Mouse (Mus musculus) kidney, adult 11 months (tissue): ENCODE data around the gene Dusp2.
"Not testable (repeated sequence)": the region's sequence is repeated elsewhere in the genome, so short reads cannot be mapped to it uniquely, and the experiment has no call there.

Experiments used
- DNase-seq: peaks from one replicate; pipeline ENCODE4 v3.0.0; 2022

The Dusp2 gene

DNA sequence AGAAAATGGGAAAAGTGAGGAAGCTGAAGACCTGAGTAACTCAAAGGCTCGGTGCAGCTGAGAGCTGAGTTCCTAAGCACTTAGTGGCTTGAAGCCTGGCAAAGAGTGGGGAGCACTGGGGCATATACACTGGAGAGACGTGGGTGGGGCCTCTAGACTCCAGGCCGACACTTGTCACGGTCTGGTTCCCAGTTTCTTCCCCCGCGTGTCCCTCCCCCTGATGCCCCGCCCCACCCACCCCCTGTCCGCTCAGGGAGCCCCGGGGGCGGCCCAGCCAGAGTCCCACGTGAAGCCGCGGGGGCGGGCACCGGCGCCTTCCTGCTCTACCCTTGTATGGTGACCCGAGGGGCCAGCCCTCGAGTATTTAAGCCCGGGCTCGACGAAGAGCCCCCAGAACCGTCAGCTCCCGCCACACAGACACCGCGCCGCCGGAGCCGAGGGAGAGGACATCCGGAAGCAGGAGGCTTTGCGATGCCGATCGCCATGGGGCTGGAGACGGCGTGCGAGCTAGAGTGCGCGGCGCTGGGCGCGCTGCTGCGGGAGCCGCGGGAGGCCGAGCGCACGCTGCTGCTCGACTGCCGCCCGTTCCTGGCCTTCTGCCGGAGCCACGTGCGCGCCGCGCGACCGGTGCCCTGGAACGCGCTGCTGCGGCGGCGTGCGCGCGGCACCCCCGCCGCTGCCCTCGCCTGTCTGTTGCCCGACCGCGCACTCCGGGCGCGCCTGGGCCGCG, at the start of gene Dusp2:
Dusp2 (plus strand) TSS at position 393 of the 730 bp plus-strand sequence.
- peak; percentile 81 for DNase-seq

GRCm38 (mm10) chr2:127292250-127292649, 43.7 kb upstream of the Dusp2 start:
- DNase-seq = no peak

DNA sequence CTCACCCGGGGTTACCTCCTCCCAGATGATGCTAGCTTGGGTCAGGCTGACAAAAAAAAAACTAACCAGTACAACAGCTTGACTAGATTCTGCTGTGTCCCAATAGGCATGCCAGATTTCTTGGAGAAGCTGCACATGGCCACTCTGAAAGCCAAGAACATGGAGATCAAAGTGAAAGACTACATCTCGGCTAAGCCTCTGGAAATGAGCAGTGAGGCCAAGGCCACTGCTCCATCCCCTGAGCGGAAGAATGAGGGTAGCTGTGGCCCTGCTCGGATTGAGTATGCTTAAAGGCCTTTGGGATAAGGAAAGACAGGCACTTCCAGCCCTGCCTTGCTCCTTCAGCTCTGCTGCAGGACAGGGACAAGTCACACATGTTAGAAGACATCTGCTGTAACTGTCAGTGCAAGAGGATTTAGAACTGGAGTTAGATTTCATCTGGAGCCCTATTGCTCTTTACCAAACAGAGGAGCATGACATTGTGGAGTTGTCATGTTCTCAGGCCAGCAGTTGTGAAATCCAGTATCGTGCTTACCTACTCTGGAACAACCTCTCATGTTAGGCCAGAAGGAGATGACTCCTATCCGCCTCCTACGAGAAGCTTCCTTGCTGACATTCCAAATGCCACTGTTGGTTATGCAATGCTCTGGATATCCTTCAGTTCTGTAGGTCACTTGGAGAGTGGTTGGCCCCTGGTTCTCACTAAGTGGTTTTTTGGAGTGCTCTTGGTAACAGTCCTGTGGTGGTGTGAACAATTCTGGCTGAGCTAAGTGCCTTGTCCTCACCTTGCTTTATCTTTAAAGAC, 38.8 kb upstream of the Dusp2 start:
- DNase-seq = no peak

DNA sequence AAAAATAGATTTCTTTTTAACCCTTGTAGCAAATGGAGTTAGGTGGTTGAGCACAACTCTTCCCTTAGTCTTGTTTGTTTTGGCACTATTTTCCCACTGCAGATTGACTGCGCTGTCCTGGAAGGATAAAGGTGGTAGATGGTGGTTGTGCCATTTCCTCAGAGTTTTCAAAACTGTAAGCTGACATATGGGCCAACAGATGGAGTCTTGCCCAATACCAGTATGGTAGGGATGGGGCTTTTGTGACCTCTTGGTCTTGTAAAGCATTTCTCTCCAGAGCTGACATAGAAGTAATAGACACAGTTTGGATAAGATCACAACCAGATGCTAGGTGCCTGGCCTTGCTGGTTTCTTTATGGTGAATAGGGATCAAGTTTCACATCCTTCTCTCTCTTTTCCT, 37.9 kb upstream of the Dusp2 start:
- no peak for DNase-seq

GRCm38 (mm10) chr2:127300701-127301100, 35.3 kb upstream of the Dusp2 start:
- no peak for DNase-seq

DNA sequence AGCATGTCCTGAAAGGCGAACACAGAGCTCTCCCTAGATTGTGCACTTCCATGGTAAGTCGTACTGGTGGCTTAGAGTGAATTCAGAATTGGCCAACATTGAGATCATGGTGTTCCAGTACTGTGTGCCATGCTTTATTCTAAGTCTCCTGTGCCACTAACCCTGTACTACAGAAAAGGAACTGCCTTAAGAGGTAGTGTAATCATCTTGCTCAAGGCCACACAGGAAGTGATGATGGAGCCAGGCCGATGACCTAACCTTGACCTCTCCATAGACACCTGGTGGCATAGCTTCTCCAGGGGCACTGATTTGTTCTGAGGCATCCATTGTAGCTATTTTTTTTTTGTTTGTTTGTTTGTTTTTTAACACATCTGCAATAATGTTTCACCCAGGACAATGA, 34.1 kb upstream of the Dusp2 start:
- DNase-seq = no peak

DNA sequence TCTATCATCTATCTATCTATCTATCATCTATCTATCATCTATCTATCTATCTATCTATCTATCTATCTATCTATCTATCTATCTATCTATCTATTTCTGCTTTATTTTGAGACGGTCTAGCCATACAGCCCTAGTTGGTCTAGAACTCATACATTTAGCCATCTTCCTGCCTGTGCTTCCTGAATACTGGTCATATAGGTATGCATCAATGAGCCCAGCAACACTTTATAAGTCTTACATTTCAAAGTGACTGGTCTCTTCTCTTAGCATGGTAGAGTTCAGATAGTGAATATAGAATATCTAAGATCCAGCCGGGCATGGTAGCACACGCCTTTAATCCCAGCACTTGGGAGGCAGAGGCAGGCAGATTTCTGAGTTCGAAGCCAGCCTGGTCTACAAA, 31.8 kb upstream of the Dusp2 start:
- DNase-seq = not testable (repeated sequence)

GRCm38 (mm10) chr2:127304609-127305210, 31.2 kb upstream of the Dusp2 start:
- DNase-seq = no peak

DNA sequence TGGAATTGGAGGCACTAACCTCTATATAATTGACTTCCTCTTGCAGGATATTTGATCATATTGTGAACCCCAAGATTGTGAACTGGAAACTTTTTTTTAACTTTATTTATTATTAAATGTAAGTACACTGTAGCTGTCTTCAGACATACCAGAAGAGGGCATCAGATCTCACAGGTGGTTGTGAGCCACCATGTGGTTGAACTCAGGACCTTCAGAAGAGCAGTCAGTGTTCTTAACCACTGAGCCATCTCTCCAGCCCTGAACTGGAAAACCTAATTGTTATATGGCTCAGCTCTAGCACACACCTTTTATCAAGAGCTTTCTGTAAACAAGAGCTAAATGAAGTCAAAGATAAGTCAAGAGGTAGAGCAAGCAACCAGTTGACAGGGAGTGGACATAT, 29.8 kb upstream of the Dusp2 start:
- DNase-seq = no peak

DNA sequence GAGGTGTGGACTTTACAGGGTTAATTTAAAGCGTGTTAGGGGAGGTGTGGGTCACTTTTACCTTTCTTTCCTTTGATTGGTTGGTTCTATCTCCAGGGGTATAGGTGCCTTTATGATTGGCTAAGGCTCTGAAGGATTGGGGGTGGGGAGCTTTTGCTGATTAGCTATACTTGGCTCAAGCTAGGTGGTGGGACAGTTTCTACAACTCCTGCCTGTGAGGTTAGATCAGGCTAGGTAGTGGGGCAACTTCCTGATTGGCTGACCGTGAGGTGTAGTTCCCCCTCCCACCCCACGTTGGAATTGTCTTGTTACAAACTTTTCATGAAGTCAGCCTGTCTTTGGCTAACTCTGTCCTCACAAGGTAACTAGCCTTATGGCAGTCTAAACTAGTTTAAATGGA, 28.8 kb upstream of the Dusp2 start:
- no peak for DNase-seq

- DNase-seq = no peak
These were observed 27.3 kb upstream of the Dusp2 start for GRCm38 (mm10) chr2:127308660-127309059.

DNA sequence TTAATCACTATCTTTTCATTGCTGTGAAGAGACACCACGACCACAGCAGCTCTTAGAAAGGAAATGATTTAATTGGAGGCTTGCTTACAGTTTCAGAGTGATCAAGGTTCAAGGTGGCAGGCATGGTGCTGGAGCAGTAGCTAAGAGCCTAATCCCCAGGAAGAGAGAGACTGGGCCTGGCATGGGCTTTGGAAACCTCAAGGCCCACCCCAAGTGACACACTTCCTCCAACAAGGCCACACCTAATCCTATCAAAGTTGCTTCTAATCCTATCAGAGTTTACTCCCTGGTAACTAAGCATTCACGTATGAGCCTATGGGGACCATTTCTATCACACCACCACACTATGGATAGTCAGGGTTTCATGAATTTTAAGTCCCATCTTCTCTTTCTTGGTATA, 25.7 kb upstream of the Dusp2 start:
- no peak for DNase-seq

- no peak for DNase-seq
These were observed 25.3 kb upstream of the Dusp2 start for GRCm38 (mm10) chr2:127310685-127311084.

DNA sequence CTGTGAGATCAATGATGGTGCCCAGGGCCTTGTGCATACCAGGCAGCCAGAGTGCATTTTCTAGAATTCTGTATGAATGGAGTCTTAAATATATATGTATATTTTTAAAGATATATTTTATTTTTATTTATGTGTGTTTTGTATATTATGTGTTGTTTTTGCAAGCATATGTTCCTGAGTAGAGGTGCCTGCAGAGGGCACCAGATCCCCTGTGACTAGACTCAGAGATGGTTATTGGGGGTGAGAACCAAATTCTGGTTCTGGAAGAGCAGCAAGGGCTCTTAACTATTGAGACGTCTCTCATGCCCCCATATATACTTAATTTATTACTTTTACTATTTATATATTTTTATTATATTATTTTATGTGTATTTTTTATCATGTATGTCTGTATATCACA, 24.8 kb upstream of the Dusp2 start:
- DNase-seq = no peak

- no peak for DNase-seq
These were observed 23.2 kb upstream of the Dusp2 start for GRCm38 (mm10) chr2:127312801-127313200.

DNA sequence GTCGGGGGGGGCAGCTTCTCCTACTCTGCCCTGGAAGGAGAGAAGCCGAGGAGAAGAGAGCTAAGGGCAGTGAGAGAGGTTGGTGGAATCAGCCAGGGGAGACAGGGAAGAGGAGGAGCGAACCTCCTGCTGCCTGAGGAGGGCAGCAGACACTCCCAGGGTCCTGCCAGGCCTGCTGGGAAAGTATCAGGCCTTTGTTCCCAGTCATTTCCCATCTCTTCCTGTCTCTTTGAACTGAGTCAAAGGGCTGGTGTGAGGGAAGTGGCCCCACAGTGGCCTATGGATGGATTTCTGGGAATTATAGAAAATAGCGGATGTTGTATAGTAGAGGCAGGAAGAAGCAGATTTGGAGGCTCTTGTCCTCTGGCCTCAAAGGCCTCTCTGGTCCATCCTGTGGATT, 22.1 kb upstream of the Dusp2 start:
- DNase-seq = no peak

DNA sequence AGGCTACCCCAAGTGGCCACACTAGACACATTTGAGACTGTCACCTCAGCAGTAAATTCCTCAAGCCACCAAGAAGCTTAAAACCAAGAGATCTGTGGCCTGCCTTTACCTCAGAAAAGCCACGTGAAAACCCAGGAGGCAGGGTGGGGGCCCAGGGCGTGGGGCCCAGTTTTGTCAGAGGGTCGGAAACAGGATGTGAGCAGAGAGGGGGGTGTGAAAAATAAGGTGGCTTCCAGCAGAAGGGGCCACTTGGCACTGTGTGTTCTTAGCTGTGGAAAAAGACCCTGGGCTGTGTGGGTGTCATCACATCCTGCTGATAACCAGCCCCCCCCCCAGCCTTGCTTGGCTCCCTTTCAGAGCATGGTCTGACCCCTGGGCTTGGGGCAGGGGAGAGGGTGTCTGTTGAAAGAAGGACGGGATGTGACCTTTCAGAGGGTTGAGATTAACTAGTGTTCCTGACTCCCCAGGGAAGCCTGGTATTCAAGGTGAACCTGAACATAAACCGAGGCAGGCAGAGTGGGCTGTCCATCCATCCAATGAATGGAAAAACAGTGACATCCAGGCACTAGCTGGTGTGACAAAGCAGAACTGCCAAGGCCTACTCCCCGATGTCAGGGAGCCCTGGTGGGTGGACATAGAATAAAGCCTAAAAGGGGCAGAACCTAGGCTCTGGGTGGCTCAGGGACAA, 21.3 kb upstream of the Dusp2 start:
- DNase-seq = no peak

DNA sequence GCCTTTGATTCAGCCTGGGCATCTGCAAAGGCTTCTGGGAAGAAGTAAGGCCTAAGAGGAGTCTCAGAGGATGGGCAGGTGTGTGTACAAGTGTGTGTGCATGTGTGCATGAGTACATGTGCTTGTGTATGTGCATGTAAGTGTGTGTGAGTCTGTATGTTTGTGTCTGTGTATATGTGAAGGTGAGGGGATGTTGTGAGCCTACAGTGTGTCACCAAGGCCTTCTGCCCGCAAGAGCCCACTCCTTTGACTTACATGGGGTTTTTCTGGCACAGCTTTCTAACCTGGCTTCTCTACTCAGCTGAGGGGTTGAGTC, 20.8 kb upstream of the Dusp2 start:
- DNase-seq = no peak

GRCm38 (mm10) chr2:127316431-127316830, 19.5 kb upstream of the Dusp2 start:
- DNase-seq = no peak

GRCm38 (mm10) chr2:127318136-127318535, 17.8 kb upstream of the Dusp2 start:
- no peak for DNase-seq

GRCm38 (mm10) chr2:127319071-127319470, 16.9 kb upstream of the Dusp2 start:
- no peak for DNase-seq

DNA sequence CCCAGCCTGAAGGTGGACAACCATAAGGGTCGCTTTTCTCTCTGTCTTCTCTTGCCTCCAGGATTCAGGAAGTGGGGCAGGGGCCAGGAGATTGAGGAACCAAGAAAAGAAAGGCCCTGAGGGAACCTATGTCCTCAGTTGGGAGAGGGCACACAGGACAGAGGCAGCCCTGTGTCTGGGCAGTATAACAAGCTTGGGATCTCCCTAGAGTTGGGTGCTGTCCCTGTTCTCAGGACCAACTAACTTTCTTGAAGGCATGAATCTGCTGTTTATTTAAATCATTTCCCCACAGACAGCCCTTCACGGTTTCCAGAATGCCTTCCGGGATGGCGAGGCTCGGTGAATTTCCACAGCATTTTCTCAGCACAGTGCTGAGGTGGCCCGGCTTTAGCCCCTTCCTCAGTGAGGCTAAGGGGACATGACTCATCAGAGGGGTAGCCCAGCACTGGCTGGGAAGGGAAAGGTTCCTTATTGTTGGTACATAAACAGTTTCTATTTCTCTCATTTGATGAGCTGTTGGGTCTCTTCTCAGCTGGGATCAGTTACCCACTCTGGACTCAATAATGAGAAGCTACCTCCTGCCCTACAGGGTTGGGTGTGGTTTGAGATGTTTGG, 13.2 kb upstream of the Dusp2 start:
- DNase-seq = no peak

DNA sequence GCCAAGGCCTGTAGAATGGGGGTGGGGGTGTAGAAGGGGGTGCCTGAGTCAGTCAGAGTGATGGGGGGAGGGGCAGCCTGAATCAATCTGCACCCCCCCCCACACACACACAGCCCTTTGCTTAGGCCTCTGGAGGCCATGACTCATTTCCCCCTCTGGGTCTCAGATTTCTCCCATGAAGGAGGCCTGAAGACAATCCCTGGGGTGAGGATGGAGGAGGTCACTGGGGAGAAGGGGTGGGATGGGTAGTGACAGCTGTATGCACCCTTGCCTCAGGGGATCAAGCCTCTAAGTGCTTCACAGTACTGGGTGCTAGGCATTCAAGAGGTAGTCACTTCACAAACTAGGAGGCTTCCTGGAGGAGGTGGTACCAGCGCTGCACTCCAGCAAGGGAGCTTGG, 12.3 kb upstream of the Dusp2 start:
- no peak for DNase-seq
